Mouse (Mus musculus) heart, embryonic 15.5 days (tissue): ENCODE measurements around the gene Uqcrc1. TPM values are rescaled to one million over a fixed set of nuclear protein-coding genes. Genes with fewer than 3 reads are reported as not detected.
A peak's percentile ranks its signal among the peaks of the same experiment; 100 is the strongest.

Source experiments
- ATAC-seq: fragments of 200-750 bp; cut with Nextera tagmentation; replicated peaks from 2 replicates; pipeline ENCODE4 v1.8.0; 2017; ENCODE audit warnings: low read depth, moderate TSS enrichment; ENCODE audit not compliant: insufficient number of reproducible peaks, insufficient read depth, low FRiP score
- H3K27ac ChIP-seq: fragments of 300-500 bp; sonication (generic); 2 replicates; pipeline ENCODE4 v1.5.1; 2015; ENCODE audit warnings: mild to moderate bottlenecking, inconsistent platforms
- H3K27me3 ChIP-seq: fragments of 300-500 bp; sonication (generic); 2 replicates; pipeline ENCODE4 v1.6.1; 2015; ENCODE audit warnings: inconsistent platforms
- H3K36me3 ChIP-seq: fragments of 300-500 bp; sonication (generic); 2 replicates; pipeline ENCODE4 v1.6.1; 2015; ENCODE audit warnings: mild to moderate bottlenecking, inconsistent platforms
- H3K4me1 ChIP-seq: fragments of 300-500 bp; sonication (generic); replicated peaks from 2 replicates; pipeline ENCODE4 v1.6.1; 2015; ENCODE audit warnings: inconsistent platforms
- H3K4me2 ChIP-seq: fragments of 300-500 bp; sonication (generic); 2 replicates; pipeline ENCODE4 v1.6.1; 2015; ENCODE audit warnings: inconsistent platforms, mild to moderate bottlenecking, moderate library complexity
- H3K4me3 ChIP-seq: fragments of 300-500 bp; sonication (generic); 2 replicates; pipeline ENCODE4 v1.5.1; 2015; ENCODE audit warnings: mild to moderate bottlenecking, inconsistent platforms
- H3K9ac ChIP-seq: fragments of 300-500 bp; sonication (generic); 2 replicates; pipeline ENCODE4 v1.6.1; 2015; ENCODE audit warnings: mild to moderate bottlenecking, inconsistent platforms
- H3K9me3 ChIP-seq: fragments of 300-500 bp; sonication (generic); replicated peaks from 2 replicates; pipeline ENCODE4 v1.6.1; 2016; ENCODE audit warnings: inconsistent platforms
- WGBS: fragments of 180-500 bp; shearing (Covaris S2); methylation state at CpG from one replicate; pipeline ENCODE4 v1.1.7; 2015; ENCODE audit warnings: mixed read lengths; 5-methylcytosine and 5-hydroxymethylcytosine counted together
- polyA plus RNA-seq: library from polyadenylated mRNA; unstranded; fragments of >200 nt; fragmentation: Nextera tagmentation; extraction: Ambion mirVana; gene quantifications from 2 replicates; pipeline ENCODE4 v1.2.1, GENCODE M21; 2015

Uqcrc1 gene
- polyA plus RNA-seq, 1 experiment from 2014 or later, result 885 TPM

DNA sequence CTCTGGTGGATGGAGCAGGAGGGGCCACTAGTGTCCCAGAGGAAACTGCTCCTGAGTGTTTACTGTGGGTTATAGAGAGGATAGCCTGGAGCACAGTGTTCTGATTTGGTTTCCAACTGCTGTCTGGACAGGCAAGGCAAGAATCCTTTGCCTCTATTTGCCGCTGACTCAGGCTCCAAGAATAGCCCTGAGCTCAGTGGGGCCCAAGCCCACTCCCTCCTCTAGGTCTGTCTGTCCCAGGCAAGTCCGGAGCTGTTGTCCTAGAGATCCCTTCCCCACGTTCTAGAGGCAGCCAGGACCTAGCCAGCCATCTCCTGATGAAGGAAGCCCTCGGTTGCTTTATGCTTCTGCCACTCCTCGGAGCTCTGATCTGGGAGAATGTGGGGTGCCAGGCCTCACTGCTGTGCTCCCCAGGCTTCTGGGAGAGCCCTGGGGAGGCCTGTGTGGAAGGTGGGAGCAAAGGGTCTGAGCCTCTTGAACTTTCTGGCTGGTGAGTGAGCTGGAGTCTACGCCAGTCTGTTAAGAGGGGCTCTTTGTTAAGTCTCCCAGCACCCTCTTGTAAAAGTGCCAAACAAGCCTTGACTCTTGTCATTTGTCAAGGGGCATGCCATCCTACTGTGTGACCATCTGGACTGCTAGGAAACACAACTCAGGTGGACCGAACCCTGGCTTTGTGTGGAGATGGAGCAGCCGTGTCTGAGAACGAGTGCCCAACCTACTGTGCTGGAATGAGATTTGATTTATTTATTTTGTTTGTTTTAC is 13.7 kb downstream of the Uqcrc1 start:
- H3K9ac ChIP-seq, result no peak overlapping the region; the same call in 1 of the 2 replicates
- WGBS, result 64% methylated on average over 9 of the region's 9 CpGs
- peaks cover 31% of the 10 kb centered on the region for H3K4me1 ChIP-seq
- H3K27me3 ChIP-seq, result peaks cover 24% of the 10 kb centered on the region
- peaks cover 56% of the 10 kb centered on the region for H3K36me3 ChIP-seq
- H3K4me2 ChIP-seq, result no peak overlapping the region
- no peaks in the 10 kb centered on the region for H3K9me3 ChIP-seq
- no peak; the same call in 1 of the 2 replicates for ATAC-seq
- H3K4me3 ChIP-seq, result no peak overlapping the region
- H3K27ac ChIP-seq, result peak overlapping the region; percentile 55

- Histone ChIP-seq H3K36me3 (peaks cover 27% of the 10 kb centered on the region), H3K27ac (no peak within 1 kb of the TSS), H3K27me3 (peaks cover 27% of the 10 kb centered on the region), H3K4me2 (peak within 1 kb of the TSS; percentile 55), H3K9me3 (no peaks in the 10 kb centered on the region), H3K4me3 (peak within 1 kb of the TSS; percentile 29), H3K9ac (no peak within 1 kb of the TSS), H3K4me1 (peaks cover 31% of the 10 kb centered on the region)
- no peak for ATAC-seq
- 7% methylated on average over 15 of the region's 15 CpGs for WGBS
Measured at GRCm38 (mm10) chr9:108953081-108953636, 16.7 kb downstream of the Uqcrc1 start, which contains the start of gene Col7a1. TSS of gene Col7a1 (plus strand) at chr9:108953586.

GRCm38 (mm10) chr9:108955241-108955640 is 18.8 kb downstream of the Uqcrc1 start:
- ATAC-seq, result no peak
- no peak overlapping the region for H3K9ac ChIP-seq
- H3K4me3 ChIP-seq, result no peak overlapping the region
- H3K27ac ChIP-seq, result no peak overlapping the region
- no peaks in the 10 kb centered on the region for H3K9me3 ChIP-seq
- peaks cover 35% of the 10 kb centered on the region for H3K27me3 ChIP-seq
- WGBS, result 87% methylated on average over 11 of the region's 11 CpGs
- no peak overlapping the region for H3K4me2 ChIP-seq
- H3K4me1 ChIP-seq, result peaks cover 12% of the 10 kb centered on the region
- peaks cover 6% of the 10 kb centered on the region for H3K36me3 ChIP-seq

DNA sequence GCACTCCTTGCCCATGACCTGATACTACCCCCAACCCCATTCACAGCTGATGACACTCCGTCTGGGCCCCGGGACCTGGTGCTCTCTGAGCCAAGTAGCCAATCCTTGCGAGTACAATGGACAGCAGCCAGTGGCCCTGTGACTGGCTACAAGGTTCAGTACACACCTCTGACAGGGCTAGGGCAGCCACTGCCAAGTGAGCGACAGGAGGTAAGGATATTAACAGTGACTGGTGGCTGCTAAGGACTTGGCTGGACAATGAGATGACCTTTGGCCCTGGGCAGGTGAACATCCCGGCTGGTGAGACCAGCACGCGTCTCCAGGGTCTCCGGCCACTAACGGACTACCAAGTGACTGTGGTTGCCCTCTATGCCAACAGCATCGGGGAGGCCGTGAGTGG is 19.4 kb downstream of the Uqcrc1 start:
- 89% methylated on average over 11 of the region's 11 CpGs for WGBS
- no peak for ATAC-seq
- H3K9ac ChIP-seq, result no peak overlapping the region
- peaks cover 11% of the 10 kb centered on the region for H3K4me1 ChIP-seq
- H3K4me3 ChIP-seq, result no peak overlapping the region
- no peaks in the 10 kb centered on the region for H3K9me3 ChIP-seq
- H3K4me2 ChIP-seq, result no peak overlapping the region
- H3K27ac ChIP-seq, result no peak overlapping the region
- H3K36me3 ChIP-seq, result 0 out of 2 replicates have a peak, but pooled peaks cover 2% of the 10 kb centered on the region
- peaks cover 35% of the 10 kb centered on the region for H3K27me3 ChIP-seq

DNA sequence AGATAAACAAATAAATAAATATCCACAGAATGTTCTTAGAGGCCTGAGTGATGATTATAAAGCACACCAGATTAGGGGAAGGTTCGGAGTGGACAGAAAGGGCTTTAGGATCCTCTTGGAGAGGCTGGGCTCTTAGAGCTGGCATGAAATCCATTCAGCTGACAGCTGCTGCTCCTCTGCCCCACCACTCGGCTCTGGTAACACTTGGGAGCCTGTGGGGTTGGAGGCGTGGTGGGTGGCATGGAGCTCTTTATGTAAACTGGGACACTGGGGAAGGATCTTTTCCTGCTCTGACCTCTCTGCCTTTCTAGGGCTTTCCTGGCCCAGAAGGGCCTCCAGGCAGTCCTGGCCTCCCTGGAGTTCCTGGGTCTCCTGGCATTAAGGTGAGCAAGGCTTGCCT is 27.1 kb downstream of the Uqcrc1 start:
- no peak overlapping the region for H3K9ac ChIP-seq
- H3K9me3 ChIP-seq, result no peaks in the 10 kb centered on the region
- no peak overlapping the region for H3K4me2 ChIP-seq
- H3K27ac ChIP-seq, result no peak overlapping the region
- 0 out of 2 replicates have a peak, but pooled peaks cover 4% of the 10 kb centered on the region for H3K27me3 ChIP-seq
- H3K36me3 ChIP-seq, result no peaks in the 10 kb centered on the region
- WGBS, result 63% methylated on average over 3 of the region's 3 CpGs
- no peaks in the 10 kb centered on the region for H3K4me1 ChIP-seq
- ATAC-seq, result no peak
- H3K4me3 ChIP-seq, result no peak overlapping the region

DNA sequence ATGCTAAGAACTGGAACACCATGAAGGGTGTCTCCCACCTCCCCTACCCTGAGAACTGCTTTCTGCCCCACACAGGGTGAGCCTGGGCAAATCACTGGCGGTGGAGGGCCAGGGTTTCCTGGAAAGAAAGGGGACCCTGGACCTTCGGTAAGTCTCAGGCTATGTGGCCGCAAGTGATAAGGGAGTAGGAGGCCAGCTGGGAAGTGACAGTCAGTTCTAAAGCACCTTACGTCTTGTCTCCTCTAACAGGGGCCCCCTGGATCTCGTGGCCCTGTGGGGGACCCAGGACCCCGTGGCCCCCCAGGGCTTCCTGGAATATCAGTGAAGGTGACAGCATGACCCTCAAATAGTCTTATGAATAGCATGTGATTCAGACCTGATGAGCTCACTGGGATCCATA is 27.9 kb downstream of the Uqcrc1 start:
- Histone ChIP-seq H3K27me3 (no peaks in the 10 kb centered on the region), H3K9me3 (no peaks in the 10 kb centered on the region), H3K4me2 (no peak overlapping the region), H3K9ac (no peak overlapping the region), H3K36me3 (no peaks in the 10 kb centered on the region), H3K4me1 (no peaks in the 10 kb centered on the region), H3K27ac (no peak overlapping the region), H3K4me3 (no peak overlapping the region)
- WGBS, result 65% methylated on average over 6 of the region's 6 CpGs
- ATAC-seq, result no peak

DNA sequence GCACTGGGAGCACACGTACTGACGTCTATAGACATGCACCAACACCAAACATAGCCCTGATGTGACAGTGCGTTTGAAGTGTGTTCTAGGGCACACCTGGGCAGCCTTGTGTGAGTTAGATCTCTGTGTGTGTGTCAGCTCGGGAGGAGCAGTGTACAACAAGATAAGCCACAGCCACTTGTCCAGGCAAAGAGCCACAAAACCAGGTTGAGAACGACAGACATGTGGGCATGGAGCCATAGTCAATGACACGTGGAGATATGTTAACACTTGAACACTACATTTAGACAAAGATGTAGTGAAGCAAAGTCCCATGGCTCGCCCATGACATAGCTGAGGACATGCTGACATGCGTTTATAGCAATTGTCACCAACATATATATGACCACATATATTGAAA is 34.2 kb downstream of the Uqcrc1 start:
- Histone ChIP-seq H3K4me1 (no peaks in the 10 kb centered on the region), H3K27ac (no peak overlapping the region), H3K4me2 (no peak overlapping the region), H3K36me3 (no peaks in the 10 kb centered on the region), H3K27me3 (no peaks in the 10 kb centered on the region), H3K4me3 (no peak overlapping the region), H3K9ac (no peak overlapping the region), H3K9me3 (no peaks in the 10 kb centered on the region)
- WGBS, result 55% methylated on average over 8 of the region's 8 CpGs
- no peak for ATAC-seq

DNA sequence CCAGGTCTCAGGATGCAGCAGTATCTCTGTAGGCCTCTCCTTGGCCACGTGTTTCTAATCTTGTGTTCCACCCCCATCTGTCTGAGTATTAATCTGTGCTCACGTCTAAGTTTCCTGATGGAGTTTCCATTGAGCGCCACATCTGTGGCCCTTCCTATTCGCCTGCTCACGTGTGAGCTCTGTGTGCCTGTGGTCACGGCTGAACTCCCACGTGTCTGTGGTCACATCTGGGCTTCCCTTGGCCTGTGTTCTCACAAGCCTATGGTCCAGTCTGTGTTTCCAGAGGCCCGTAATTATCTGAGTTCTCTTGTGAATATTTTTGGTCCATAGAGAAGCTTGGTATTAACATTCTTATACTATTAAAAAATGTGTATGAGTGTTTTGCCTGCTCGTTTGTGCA is 40.0 kb downstream of the Uqcrc1 start:
- no peak overlapping the region for H3K4me3 ChIP-seq
- H3K36me3 ChIP-seq, result no peaks in the 10 kb centered on the region
- H3K9me3 ChIP-seq, result no peaks in the 10 kb centered on the region
- no peak overlapping the region for H3K27ac ChIP-seq
- H3K4me2 ChIP-seq, result no peak overlapping the region
- H3K27me3 ChIP-seq, result no peaks in the 10 kb centered on the region
- no peak overlapping the region for H3K9ac ChIP-seq
- 75% methylated on average over 9 of the region's 9 CpGs for WGBS
- no peak for ATAC-seq
- H3K4me1 ChIP-seq, result no peaks in the 10 kb centered on the region

DNA sequence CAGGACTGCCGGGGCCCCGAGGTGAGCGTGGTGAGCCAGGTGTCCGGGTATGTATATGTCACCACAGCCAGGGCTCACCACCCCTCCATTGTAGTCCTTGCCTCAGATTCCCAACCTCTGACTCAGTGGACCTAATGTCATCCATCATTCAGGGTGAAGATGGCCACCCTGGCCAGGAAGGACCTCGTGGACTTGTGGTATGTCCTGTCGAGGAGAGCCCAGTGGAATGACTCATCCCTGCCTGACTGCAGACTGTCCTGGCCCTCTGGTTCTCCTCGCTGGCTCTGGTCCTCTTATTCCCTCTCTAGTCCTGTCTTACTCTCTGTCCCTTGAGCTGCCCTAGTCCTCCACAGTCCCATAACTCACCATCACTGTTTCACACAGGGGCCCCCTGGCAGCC is 41.5 kb downstream of the Uqcrc1 start:
- H3K4me2 ChIP-seq, result no peak overlapping the region
- H3K36me3 ChIP-seq, result no peaks in the 10 kb centered on the region
- H3K9me3 ChIP-seq, result no peaks in the 10 kb centered on the region
- 66% methylated on average over 7 of the region's 7 CpGs for WGBS
- H3K9ac ChIP-seq, result no peak overlapping the region
- no peaks in the 10 kb centered on the region for H3K27me3 ChIP-seq
- no peak overlapping the region for H3K4me3 ChIP-seq
- H3K27ac ChIP-seq, result no peak overlapping the region
- no peaks in the 10 kb centered on the region for H3K4me1 ChIP-seq
- no peak for ATAC-seq

GRCm38 (mm10) chr9:108982498-108982897 is 46.1 kb downstream of the Uqcrc1 start:
- no peak overlapping the region for H3K9ac ChIP-seq
- no peaks in the 10 kb centered on the region for H3K9me3 ChIP-seq
- ATAC-seq, result no peak
- no peaks in the 10 kb centered on the region for H3K27me3 ChIP-seq
- H3K4me2 ChIP-seq, result no peak overlapping the region
- 71% methylated on average over 8 of the region's 8 CpGs for WGBS
- no peak overlapping the region for H3K4me3 ChIP-seq
- no peak overlapping the region for H3K27ac ChIP-seq
- no peaks in the 10 kb centered on the region for H3K4me1 ChIP-seq
- no peaks in the 10 kb centered on the region for H3K36me3 ChIP-seq

- Histone ChIP-seq H3K4me3 (no peak overlapping the region), H3K36me3 (no peaks in the 10 kb centered on the region), H3K4me2 (no peak overlapping the region), H3K4me1 (peaks cover 5% of the 10 kb centered on the region), H3K27me3 (no peaks in the 10 kb centered on the region), H3K9ac (no peak overlapping the region), H3K9me3 (no peaks in the 10 kb centered on the region), H3K27ac (no peak overlapping the region)
- WGBS, result 64% methylated on average over 9 of the region's 9 CpGs
- no peak for ATAC-seq
Measured at GRCm38 (mm10) chr9:108983209-108983608, 46.8 kb downstream of the Uqcrc1 start.

DNA sequence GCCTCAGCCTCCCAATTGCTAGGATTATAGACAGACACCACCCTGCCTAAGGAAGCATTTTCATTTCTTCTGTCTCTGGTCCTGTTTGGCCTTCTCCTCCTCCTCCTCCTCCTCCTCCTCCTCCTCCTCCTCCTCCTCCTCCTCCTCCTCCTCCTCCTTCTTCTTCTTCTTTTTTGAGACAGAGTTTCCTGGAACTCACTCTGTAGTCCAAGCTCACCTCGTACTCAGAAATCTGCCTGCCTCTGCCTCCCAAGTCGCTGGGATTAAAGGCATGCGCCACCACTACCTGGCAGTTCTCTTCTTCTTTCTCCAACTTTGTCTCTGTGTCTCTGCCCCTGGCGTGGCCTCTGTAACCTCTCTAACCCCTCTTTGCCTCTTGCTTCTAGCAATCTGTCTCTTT is 49.3 kb downstream of the Uqcrc1 start, which contains the start of gene Ucn2:
Ucn2 (plus strand) TSS at position 301 of the 400 bp plus-strand sequence.
- ATAC-seq, result no peak
- 83% methylated on average over 4 of the region's 4 CpGs for WGBS
- Histone ChIP-seq H3K4me2 (no peak within 1 kb of the TSS), H3K4me1 (peaks cover 30% of the 10 kb centered on the region), H3K9me3 (no peaks in the 10 kb centered on the region), H3K4me3 (no peak within 1 kb of the TSS), H3K27ac (no peak within 1 kb of the TSS), H3K9ac (no peak within 1 kb of the TSS), H3K27me3 (no peaks in the 10 kb centered on the region), H3K36me3 (no peaks in the 10 kb centered on the region)
